Mouse (Mus musculus) forebrain, embryonic 13.5 days (tissue): Measurements from ENCODE around the gene Ankrd13a. TPM values are rescaled to one million over a fixed set of nuclear protein-coding genes. Genes with fewer than 3 reads are reported as not detected.
"Not testable (repeated sequence)": the region's sequence is repeated elsewhere in the genome, so short reads cannot be mapped to it uniquely, and the experiment has no call there.

ENCODE experiments used
- ATAC-seq: fragments of 200-750 bp; cut with Nextera tagmentation; 2 replicates; pipeline ENCODE4 v1.8.0; 2017
- H3K27ac ChIP-seq: fragments of 300-500 bp; sonication (generic); 2 replicates; pipeline ENCODE4 v1.5.1; 2015; ENCODE audit warnings: inconsistent platforms, mild to moderate bottlenecking, moderate library complexity
- H3K27me3 ChIP-seq: fragments of 300-500 bp; sonication (generic); 2 replicates; pipeline ENCODE4 v1.6.1; 2015; ENCODE audit warnings: mild to moderate bottlenecking, inconsistent platforms
- H3K36me3 ChIP-seq: fragments of 300-500 bp; sonication (generic); 2 replicates; pipeline ENCODE4 v1.6.1; 2015; ENCODE audit warnings: mild to moderate bottlenecking, inconsistent platforms; ENCODE audit not compliant: poor library complexity, severe bottlenecking
- H3K4me1 ChIP-seq: fragments of 300-500 bp; sonication (generic); 2 replicates; pipeline ENCODE4 v1.6.1; 2015; ENCODE audit warnings: inconsistent platforms
- H3K4me2 ChIP-seq: fragments of 300-500 bp; sonication (generic); 2 replicates; pipeline ENCODE4 v1.6.1; 2015; ENCODE audit warnings: inconsistent platforms, mild to moderate bottlenecking, moderate library complexity
- H3K4me3 ChIP-seq: fragments of 300-500 bp; sonication (generic); 2 replicates; pipeline ENCODE4 v1.5.1; 2015; ENCODE audit warnings: mild to moderate bottlenecking, inconsistent platforms
- H3K9ac ChIP-seq: fragments of 300-500 bp; sonication (generic); 2 replicates; pipeline ENCODE4 v1.6.1; 2015; ENCODE audit warnings: mild to moderate bottlenecking, inconsistent platforms
- H3K9me3 ChIP-seq: fragments of 300-500 bp; sonication (generic); replicated peaks from 2 replicates; pipeline ENCODE4 v1.6.1; 2016; ENCODE audit warnings: inconsistent platforms
- WGBS: fragments of 180-500 bp; shearing (Covaris S2); methylation state at CpG from one replicate; pipeline ENCODE4 v1.1.7; 2015; 5-methylcytosine and 5-hydroxymethylcytosine counted together
- polyA plus RNA-seq: library from polyadenylated mRNA; unstranded; fragments of >200 nt; fragmentation: Nextera tagmentation; extraction: Ambion mirVana; gene quantifications from 2 replicates; pipeline ENCODE4 v1.2.1, GENCODE M21; 2015

Ankrd13a gene
- polyA plus RNA-seq, 1 experiment from 2014 or later = 30.0 TPM

- Histone ChIP-seq H3K27ac (no peak overlapping the region), H3K4me3 (no peak overlapping the region), H3K4me1 (peaks cover 4% of the 10 kb centered on the region), H3K9ac (no peak overlapping the region), H3K27me3 (no peaks in the 10 kb centered on the region), H3K9me3 (peaks cover 4% of the 10 kb centered on the region; the same call in 1 of the 2 replicates), H3K36me3 (peaks cover 18% of the 10 kb centered on the region), H3K4me2 (no peak overlapping the region)
- ATAC-seq = no peak
- WGBS = 71% methylated on average over 10 of the region's 11 CpGs
Observed at GRCm38 (mm10) chr5:114818124-114818523, 43.6 kb downstream of the Ankrd13a start.

GRCm38 (mm10) chr5:114822796-114823688 lies 48.6 kb downstream of the Ankrd13a start, which contains the start of gene 1500011B03Rik:
Gene 1500011B03Rik, minus strand, starts transcription at chr5:114823468.
- Histone ChIP-seq H3K4me3 (peak within 1 kb of the TSS; percentile 77), H3K4me1 (peaks cover 9% of the 10 kb centered on the region), H3K4me2 (peak within 1 kb of the TSS; percentile 63), H3K27ac (peak within 1 kb of the TSS; percentile 84), H3K27me3 (no peaks in the 10 kb centered on the region), H3K36me3 (peaks cover 18% of the 10 kb centered on the region), H3K9ac (peak within 1 kb of the TSS; percentile 88), H3K9me3 (no peaks in the 10 kb centered on the region)
- peak; percentile 94 for ATAC-seq
- 7% methylated on average over 52 of the region's 53 CpGs for WGBS

- peak overlapping the region; percentile 63; the same call in 1 of the 2 replicates for H3K4me2 ChIP-seq
- 0 out of 2 replicates have a peak overlapping the region, but pooled peaks have one; percentile 77 for H3K4me3 ChIP-seq
- WGBS = 18% methylated on average over 9 of the region's 9 CpGs
- peaks cover 9% of the 10 kb centered on the region for H3K4me1 ChIP-seq
- no peak overlapping the region for H3K27ac ChIP-seq
- H3K36me3 ChIP-seq = peaks cover 18% of the 10 kb centered on the region
- no peak for ATAC-seq
- H3K9me3 ChIP-seq = no peaks in the 10 kb centered on the region
- no peak overlapping the region for H3K9ac ChIP-seq
- no peaks in the 10 kb centered on the region for H3K27me3 ChIP-seq
Observed at GRCm38 (mm10) chr5:114824197-114824596, 49.7 kb downstream of the Ankrd13a start.

GRCm38 (mm10) chr5:114825978-114826691 lies 51.7 kb downstream of the Ankrd13a start:
- Histone ChIP-seq H3K27ac (peak overlapping the region; percentile 44; the same call in 1 of the 2 replicates), H3K36me3 (peaks cover 10% of the 10 kb centered on the region; the same call in 1 of the 2 replicates), H3K9me3 (no peaks in the 10 kb centered on the region), H3K4me3 (peak overlapping the region; percentile 38), H3K4me1 (peaks cover 9% of the 10 kb centered on the region), H3K4me2 (peak overlapping the region; percentile 64), H3K9ac (peak overlapping the region; percentile 55), H3K27me3 (no peaks in the 10 kb centered on the region)
- WGBS = 12% methylated on average over 27 of the region's 27 CpGs
- peak; percentile 58; the same call in 1 of the 2 replicates for ATAC-seq

GRCm38 (mm10) chr5:114827427-114827826 lies 53.0 kb downstream of the Ankrd13a start:
- no peak for ATAC-seq
- Histone ChIP-seq H3K4me3 (no peak overlapping the region), H3K9me3 (no peaks in the 10 kb centered on the region), H3K36me3 (no peaks in the 10 kb centered on the region), H3K27me3 (no peaks in the 10 kb centered on the region), H3K4me2 (no peak overlapping the region), H3K9ac (no peak overlapping the region), H3K27ac (no peak overlapping the region), H3K4me1 (peaks cover 7% of the 10 kb centered on the region)
- WGBS = 97% methylated on average over 12 of the region's 12 CpGs

GRCm38 (mm10) chr5:114829740-114830139 lies 55.3 kb downstream of the Ankrd13a start:
- H3K4me3 ChIP-seq = no peak overlapping the region
- no peaks in the 10 kb centered on the region for H3K27me3 ChIP-seq
- no peak overlapping the region for H3K27ac ChIP-seq
- H3K9ac ChIP-seq = no peak overlapping the region
- H3K4me2 ChIP-seq = no peak overlapping the region
- whole genome bisulfite sequencing = 54% methylated on average over 3 of the region's 3 CpGs
- no peak for ATAC-seq
- no peaks in the 10 kb centered on the region for H3K9me3 ChIP-seq
- no peaks in the 10 kb centered on the region for H3K36me3 ChIP-seq
- H3K4me1 ChIP-seq = peaks cover 5% of the 10 kb centered on the region

- H3K9ac ChIP-seq = no peak overlapping the region
- no peaks in the 10 kb centered on the region for H3K36me3 ChIP-seq
- H3K4me2 ChIP-seq = no peak overlapping the region
- H3K27ac ChIP-seq = no peak overlapping the region
- WGBS = 67% methylated on average over 12 of the region's 12 CpGs
- H3K4me3 ChIP-seq = no peak overlapping the region
- no peaks in the 10 kb centered on the region for H3K9me3 ChIP-seq
- no peak for ATAC-seq
- H3K27me3 ChIP-seq = no peaks in the 10 kb centered on the region
- H3K4me1 ChIP-seq = peaks cover 4% of the 10 kb centered on the region
Observed at GRCm38 (mm10) chr5:114836886-114837285, 62.4 kb downstream of the Ankrd13a start.

GRCm38 (mm10) chr5:114840481-114840880 lies 66.0 kb downstream of the Ankrd13a start:
- not testable (repeated sequence) for H3K27ac ChIP-seq, ATAC-seq, H3K4me2 ChIP-seq, H3K9me3 ChIP-seq, H3K27me3 ChIP-seq, H3K9ac ChIP-seq, H3K36me3 ChIP-seq, H3K4me3 ChIP-seq
- WGBS = 82% methylated on average over 5 of the region's 5 CpGs
- H3K4me1 ChIP-seq = peaks cover 26% of the 10 kb centered on the region

- not testable (repeated sequence) for H3K27me3 ChIP-seq, H3K4me2 ChIP-seq, H3K27ac ChIP-seq, H3K4me3 ChIP-seq, ATAC-seq, H3K36me3 ChIP-seq, H3K9me3 ChIP-seq, H3K9ac ChIP-seq
- peaks cover 26% of the 10 kb centered on the region for H3K4me1 ChIP-seq
- 47% methylated on average over 3 of the region's 3 CpGs for WGBS
Observed at GRCm38 (mm10) chr5:114842155-114842554, 67.7 kb downstream of the Ankrd13a start.

GRCm38 (mm10) chr5:114842674-114843073 lies 68.2 kb downstream of the Ankrd13a start:
- ATAC-seq = no peak
- Histone ChIP-seq H3K27me3 (no peaks in the 10 kb centered on the region), H3K27ac (no peak overlapping the region), H3K9ac (no peak overlapping the region), H3K4me1 (peaks cover 26% of the 10 kb centered on the region), H3K4me3 (no peak overlapping the region), H3K9me3 (no peaks in the 10 kb centered on the region), H3K36me3 (no peaks in the 10 kb centered on the region), H3K4me2 (no peak overlapping the region)
- 63% methylated on average over 5 of the region's 5 CpGs for WGBS

- not testable (repeated sequence) for ATAC-seq, H3K4me2 ChIP-seq, H3K36me3 ChIP-seq, H3K27ac ChIP-seq, H3K9me3 ChIP-seq, H3K9ac ChIP-seq, H3K27me3 ChIP-seq, H3K4me3 ChIP-seq
- 46% methylated on average over 2 of the region's 2 CpGs for WGBS
- H3K4me1 ChIP-seq = peaks cover 26% of the 10 kb centered on the region
Observed at GRCm38 (mm10) chr5:114844371-114844770, 69.9 kb downstream of the Ankrd13a start.
